Mouse (Mus musculus) Muller cell, postnatal 12 days (primary cell): Measurements from ENCODE around the gene Erc2.

Experiments
- DNase-seq: peaks from one replicate; pipeline ENCODE4 v3.0.0-alpha.2; 2015; ENCODE audit errors: inconsistent ontology term

The Erc2 gene

DNA sequence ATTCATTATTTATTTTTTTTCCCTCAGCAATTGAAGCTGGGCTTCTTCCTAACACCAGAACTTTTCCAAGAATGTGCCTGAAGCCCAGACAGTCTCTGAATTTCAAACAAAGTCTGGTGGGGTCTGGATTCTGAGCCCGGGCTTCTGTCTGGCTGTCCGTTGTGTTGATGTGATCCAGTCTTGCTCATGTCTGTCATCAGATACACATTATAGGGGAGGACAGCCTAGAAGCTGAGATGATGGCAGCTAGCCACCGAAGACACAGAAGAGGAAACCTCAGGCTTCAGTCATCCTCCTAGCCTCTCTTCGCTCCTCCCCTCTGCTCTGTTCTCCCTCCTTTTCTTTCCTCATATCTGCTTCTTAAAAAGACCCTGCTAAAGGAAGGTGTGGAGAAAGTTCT lies 551.5 kb downstream of the Erc2 start:
- DNase-seq, result no peak

DNA sequence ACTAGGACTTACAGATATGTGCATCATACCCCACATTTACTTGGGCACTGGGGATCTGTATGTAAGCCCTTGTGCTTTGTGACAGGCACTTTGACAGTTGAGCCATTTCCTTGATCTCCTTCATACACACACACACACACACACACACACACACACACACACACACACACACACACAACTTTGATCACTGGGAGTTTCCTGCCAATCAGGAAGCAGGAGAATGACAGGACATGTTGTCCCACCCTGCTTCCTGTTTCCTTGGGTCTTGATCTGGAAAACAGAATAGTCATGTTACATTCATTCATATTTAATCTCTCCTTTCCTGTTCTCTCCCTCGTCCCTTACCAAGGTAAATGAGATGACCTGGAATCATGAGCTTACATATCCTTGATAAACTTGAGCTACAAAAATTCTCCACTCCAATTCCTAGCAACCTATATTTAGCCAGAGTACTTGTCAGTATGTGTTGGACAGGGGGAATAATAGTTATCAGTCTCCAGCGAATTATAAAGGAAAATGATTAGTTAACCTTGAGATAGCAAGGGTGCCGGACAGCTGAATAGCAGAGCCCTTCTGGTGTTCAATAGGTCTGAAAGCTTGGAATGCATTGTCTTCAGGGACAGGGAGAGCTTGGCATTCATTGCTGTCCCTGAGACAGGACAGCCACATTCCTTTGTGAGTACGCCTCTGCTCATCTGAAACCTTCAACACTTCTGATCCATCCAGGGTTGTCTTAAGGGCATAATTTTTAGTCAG lies 559.0 kb downstream of the Erc2 start:
- peak; percentile 58 for DNase-seq

DNA sequence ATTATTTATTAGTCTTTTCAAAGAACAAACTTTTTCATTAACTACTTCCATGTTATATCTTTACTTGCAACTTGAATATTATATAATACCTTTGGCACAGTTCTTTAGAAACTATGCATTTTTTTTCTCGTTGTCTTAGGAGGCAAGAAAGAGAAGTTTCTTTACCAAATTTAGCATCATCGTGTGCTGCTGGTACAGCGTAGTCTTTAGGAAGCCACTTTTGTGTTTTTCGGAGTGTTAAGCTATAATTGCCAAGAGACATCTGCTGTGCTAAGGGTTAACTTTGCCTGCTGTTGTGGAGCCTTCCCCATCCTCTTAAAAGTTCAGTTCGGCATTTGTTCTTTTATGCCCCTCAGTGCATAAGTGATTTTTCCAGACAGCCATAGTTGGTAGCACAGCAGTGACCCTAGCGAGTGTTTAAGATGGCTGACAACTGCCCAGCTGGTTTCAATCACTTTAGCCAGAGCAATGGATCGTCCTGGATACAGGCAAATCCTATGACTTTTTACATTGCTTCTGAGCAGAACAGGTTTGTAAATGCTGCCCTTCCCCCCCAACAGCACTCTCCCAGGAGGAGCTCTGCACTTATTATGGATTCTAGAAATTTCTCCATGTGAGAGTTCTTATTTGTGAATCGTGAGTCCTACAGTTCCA lies 570.6 kb downstream of the Erc2 start:
- DNase-seq, result no peak

DNA sequence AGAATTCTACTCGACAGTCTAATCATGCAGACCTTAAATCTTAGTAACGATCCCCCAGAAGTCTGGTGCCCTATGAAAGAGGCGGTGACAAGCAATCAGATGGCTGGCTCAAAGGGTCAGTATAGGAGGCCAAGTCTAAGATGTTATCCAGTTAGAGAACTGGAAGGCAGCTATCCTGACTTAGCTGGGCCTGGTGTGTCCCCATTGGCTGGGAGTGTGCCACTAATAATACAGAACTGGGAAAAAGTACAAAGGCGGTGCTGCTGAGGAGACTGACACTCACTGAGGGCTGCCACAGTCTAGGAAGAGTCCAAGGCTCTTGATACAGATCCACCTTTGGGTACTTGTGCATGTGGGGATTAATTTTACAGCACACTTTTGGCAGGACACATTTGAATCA lies 581.6 kb downstream of the Erc2 start:
- DNase-seq, result no peak

DNA sequence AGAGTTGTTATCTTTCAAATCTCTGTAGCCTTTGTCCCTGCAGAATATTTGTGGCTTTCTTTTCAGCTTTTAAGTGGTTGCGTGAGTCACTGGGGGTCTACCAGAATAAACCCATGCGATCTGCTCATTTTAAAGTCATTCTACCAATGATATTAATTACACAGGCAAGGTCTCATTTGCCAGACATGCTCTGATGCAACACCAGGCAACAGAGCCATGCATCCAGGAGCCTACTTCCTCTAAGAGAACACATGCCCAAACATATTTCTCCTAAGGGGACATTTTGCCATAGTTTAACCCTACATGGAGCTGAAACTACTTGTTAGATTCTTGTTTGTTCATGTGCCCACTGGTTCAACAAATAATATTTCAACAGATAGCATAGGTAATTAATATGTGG lies 584.1 kb downstream of the Erc2 start:
- no peak for DNase-seq

DNA sequence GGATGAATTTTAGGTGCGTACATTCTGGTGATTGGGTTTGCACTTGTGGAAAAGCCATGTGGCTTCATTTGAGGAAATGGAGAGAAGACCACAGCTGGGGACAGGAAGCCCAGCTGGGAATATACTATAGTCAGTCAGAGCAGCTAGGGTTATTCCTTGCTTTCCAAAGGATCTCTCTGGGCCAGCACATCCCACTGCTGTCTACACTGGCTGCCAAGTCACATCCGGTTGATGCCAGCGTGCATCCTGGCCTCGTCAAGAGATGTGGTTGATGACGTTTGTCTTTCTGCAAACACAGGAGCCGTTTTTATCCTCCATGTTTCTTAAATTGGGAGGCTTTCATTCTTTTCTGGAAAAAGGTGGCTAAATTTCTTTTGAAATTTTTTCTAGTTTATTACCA lies 603.3 kb downstream of the Erc2 start:
- no peak for DNase-seq

DNA sequence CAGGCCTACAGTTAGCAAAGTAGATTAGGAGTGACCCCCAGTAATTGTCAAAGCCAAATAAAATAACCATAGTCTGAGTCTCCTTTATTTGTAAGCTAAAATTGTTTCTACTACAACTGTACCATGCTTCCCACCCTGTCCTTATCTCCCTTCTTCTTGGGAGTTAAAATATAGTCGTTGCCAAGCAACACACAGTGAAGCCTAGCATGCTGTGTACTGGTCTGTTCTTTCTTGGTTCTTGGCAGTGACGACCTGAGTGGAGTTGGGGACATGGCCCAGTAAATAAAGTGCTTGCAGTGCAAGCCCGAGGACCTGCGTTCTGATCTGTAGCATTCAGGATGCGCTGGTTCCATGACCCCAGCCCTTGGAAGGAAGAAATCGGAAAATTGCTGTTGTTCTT lies 608.3 kb downstream of the Erc2 start:
- DNase-seq, result no peak

DNA sequence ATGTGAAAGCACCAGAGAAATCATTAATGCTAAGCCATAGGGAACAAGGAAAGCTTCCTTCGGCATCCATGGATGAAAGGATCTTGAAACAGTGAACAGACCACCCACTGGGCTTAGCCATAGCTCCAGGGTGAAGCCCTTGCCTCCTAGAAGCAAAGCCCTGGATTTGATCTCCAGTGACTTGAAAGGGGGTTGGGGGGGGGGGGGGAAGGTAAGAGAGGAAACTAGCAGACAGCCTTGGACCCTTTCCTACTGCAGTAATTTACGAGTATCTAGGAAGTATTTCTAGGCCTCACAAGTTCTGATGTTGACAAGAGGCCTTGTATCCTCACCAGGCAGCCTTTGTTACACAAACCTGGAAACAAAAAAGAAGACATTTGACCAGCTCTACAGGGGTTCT lies 609.0 kb downstream of the Erc2 start:
- no peak for DNase-seq

DNA sequence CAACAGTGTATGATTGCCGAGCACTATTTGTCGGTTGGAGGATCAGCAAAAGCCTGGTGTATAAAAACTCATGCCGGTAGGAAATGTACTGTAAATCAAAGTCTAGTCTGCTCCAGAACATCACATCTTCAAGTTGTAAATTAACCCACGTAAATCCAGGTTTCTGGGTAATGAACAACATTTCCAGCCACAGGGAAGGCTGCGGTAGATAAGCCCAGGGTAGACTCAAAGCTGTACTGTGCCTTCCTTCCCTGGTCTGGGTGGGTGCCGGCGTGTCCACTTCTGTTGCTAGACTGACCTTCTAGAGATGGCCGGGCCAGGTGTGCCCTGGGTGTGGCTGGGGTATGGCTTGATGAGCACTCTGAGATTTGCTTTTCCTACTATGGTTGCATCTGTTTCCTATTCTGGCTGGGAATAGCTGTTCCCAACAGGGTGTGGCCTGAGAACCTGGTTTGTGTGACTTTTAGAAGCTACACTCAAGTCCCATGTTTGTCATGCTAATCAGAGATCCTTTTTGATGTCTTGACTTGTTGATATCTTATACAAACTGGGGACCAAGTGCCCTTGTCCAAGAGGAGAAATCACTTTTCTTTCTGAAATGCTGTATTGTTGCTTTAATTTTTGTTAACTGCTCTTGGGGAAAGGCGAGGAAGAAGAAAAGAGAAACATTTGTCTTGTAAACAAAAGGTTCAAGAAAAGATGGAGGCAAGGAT lies 616.3 kb downstream of the Erc2 start:
- no peak for DNase-seq

DNA sequence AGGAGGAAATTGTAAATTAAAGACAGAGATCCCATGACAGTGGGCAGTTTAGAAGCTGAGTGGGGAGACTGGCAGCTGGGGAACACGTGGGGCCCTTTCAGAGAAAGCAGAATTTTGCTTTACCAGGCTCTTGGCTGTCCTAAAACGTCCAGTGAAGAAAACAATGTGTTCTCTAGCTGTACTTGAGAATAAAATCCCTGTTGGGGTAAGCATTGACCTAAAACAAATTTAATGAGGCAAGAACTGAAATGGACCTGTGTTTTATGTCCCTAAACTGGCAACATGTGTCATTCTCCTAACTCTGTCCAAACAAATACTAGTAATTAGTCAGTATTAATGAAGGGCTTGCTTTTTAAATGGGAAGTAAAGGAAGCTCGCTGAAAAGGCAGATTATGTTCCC lies 617.9 kb downstream of the Erc2 start:
- peak; percentile 26 for DNase-seq

DNA sequence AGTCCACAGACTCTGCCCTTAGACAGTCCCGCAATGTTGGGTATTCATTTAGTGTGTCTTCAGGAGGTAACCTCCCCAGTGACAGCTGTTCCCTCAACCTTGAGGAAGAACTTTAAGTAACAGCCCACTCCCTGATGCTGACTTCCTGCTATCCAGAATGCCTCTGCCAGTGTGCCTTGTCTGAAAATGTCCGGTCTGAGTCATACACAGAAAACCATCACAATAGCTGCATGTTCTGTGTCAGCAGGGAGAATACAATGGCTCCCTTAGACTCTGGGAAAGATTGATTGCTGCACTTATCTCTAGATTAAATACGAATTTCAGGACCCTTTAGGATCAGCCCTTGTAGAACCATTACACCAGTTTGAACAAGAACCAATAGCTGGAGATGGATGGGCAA lies 620.5 kb downstream of the Erc2 start:
- peak; percentile 64 for DNase-seq

DNA sequence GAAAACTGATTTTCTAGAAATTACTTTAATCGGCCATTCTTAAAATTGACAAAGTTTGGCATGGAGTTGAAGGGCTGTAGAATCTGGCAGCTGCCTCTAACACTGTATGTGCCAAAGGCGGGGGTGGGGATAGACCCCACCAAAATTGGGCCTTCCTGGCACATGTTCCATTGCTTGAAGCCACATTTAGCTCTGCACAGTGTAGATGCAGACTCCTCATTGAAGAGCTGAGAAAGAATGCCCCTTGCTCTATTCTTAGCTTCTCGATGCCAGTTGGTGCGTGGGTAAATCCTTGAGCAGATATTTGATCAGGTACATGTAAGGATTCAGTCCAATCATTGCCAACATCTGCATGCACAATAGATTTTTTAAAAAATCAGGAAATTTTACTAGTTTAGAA lies 621.2 kb downstream of the Erc2 start:
- peak; percentile 7 for DNase-seq

DNA sequence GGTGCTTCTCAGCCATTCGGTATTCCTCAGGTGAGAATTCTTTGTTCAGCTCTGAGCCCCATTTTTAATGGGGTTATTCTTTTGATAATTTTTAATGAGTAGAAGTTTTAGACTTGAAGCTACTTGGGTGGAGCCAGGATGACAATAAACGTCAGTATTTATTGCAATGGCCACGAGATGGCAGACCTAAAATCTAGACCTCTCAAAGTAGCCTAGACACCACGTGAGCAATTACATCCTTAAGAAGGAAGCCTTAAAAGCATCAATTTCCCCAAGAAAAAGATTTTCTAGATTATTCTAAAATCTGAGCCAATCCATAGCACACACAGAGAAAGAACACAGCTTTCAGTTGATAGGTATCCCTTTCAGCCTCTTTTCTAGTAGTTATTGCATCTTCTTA lies 640.5 kb downstream of the Erc2 start:
- DNase-seq, result no peak

DNA sequence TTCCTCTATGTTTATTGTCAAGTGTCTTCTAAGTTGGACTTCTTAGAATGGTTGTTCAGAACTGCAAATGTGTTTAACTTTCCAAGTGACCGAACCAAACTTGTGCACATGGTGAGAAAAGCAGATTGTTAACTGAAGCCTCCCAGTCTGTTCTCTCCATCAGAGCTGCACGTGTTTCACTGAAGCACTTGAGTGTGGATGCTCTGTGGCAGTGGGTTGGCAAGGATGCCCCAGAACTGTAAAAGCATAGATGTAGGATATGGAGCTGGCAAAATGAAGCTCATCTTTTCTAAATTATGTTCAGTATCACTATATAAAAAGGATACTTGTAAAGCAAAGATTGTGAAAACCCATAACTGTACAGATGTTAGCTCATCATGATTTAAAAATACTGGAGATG lies 645.1 kb downstream of the Erc2 start:
- no peak for DNase-seq

DNA sequence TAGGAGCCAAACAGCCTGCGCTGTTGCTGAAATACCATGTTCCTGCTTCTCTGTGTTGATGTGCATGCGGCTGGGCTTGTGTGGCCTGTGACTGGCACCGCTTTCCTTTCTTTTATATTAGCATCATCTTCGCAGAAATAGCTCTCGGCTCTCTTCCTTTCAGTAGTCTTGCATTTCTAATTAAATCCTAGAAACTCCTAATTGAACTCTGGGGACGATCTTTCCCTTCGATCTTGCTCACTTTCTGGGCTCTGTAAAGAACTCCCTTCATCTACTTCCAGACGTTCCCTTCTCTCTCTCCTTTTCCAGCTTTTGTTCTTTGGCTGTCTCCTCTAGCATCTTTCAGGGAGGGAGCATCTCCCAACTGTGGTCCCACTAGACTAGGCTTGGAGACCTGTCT lies 649.6 kb downstream of the Erc2 start:
- no peak for DNase-seq

DNA sequence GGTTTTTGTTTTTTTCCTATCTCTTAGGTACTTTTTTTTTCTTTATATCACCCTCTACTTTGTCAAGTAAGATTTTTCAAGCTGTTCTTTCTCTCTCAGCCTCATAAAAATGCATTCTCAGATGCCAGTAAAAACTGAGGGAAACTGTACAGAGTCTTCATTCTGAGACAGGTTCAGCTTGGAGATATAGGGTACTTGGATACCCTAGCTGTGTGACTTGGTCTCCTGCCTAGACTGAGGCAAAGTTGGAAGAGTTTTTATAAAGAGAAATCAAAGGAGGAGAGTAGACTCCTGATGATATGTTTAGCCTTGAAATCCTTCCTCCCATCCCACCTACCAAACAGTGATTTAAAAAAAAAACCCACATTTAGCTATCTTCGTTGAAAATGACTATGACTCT lies 651.4 kb downstream of the Erc2 start:
- DNase-seq, result no peak

DNA sequence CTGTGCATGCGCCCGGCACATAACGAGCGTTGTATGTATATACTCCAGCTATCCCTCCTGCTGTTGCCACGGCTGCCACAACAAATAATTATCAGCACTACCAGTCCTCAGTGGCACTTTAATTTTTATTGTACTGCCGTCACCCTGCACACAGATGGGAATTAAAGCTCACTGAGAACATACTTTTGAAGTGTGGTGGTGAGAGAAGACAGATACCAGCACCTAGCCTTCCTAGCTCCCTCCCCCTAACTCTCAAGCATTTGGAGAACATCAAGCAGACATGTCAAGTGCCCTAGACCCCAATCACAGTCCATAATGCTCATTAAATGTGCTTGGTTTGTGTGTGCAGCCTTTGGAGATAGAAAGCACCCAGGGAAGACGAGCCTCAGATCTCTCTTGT lies 652.6 kb downstream of the Erc2 start:
- no peak for DNase-seq

DNA sequence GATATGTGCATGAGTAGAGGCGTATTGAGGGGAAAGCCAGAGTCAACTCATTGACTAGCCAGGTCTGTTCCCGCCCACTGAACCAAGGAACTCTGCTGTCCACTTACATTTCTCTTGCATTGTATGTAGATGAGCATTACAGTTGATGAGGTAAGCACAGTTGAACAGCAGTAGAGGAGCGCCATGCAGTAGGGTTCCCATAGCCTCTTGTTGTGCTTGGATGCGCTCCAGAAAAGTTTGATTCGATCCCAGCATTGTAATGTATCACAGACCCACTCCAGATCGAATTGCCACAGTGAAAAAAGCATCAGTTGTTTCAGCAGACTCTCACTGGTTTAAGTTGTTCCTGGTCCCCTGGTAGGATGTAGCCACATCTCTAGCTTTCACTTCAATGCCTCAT lies 656.7 kb downstream of the Erc2 start:
- DNase-seq, result no peak

DNA sequence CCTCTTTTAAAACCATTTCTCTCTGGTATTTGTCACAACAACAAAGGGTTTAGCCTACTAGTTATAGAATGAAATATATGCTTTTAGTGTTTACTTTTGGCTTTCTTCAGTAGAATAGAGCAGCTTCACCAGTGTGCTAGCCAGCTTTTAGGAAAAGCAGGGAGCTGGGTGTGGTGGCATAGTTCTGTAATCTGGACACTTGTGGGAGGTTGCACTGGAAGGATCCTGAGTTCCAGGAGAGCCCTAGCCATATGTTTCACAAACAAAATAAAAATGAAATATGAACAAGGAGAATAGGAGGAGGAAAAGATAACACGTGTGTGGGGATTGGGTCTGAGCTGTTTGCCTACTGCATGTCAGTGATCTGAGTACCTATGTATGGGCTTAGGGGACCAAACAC lies 658.1 kb downstream of the Erc2 start:
- no peak for DNase-seq

DNA sequence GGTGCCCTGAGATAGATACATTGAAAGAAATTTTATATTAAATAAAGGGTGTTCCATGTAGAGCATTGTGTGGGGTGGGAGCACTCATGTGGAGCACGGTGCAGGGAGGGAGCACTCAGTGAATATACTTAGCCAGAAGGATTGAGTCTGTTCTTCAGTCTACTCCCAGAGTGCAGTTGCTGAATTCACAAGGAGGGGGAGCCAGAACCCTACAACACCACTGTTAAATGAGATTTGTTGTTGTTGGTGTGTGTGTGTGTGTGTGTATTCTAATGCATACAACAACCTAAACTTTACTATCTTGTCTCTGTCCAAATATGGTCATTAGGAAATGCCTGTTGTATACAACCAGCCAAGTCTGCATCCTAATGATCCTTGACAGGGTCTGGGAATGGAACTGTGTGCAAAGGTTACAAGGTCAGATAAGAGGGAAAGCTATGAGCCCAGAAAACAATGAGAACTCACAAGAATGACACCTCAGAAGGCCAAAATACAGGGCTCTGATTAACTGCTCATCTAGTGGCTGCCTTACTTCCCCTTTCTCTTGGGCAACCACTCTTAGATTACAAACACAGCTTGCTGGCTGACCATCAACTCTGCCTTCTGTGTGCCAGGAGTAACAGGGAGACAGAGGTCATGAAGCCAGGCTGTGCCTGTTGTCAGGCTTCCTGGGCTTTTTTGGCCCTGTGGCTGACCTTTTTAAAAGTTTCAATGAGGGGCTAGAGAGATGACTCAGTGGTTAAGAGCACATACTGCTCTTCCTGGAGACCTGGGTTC lies 661.3 kb downstream of the Erc2 start:
- DNase-seq, result peak; percentile 22

DNA sequence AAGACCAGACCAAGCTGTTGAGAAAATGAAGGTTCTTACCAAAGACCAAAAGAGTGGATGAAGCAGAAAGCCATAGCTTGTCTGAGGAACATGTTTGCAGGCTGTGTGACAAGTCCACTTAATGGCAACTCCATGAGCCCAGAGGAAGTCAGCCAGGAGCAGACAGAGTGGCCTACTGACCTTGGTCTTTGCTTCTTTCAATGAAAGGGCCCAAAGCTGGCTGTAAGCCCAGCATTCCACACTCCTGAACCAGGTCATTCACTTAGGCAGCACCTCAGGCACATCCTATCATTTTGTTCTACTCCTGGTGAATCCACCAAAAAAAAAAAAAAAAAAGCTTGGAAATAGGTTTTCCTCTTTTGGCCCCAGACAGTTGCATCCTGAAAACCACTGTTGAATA lies 664.3 kb downstream of the Erc2 start:
- peak; percentile 77 for DNase-seq

DNA sequence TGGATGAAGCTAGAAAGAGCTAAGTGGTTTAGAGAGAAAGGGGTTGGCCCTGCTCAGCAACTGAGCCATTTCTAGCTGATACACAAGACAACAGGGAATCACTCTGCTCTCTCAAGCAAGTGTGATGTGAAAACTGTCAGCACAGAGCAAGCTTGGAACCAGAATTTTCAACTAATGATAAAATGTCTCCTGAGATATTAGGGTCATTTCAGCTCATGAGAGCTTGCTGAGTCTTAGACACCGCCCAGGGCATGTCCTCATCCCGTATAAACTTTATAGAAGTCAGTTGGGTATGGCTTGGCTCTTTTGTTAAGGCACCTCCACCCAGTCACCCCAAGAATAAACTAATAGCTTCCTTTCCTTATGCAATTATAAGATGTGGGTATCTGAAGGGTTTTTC lies 666.0 kb downstream of the Erc2 start:
- no peak for DNase-seq
